Mouse (Mus musculus) heart, embryonic 16.5 days (tissue): ENCODE results near the gene Aph1c. TPM values are rescaled to one million over a fixed set of nuclear protein-coding genes. Genes with fewer than 3 reads are reported as not detected.

Source experiments
- ATAC-seq: fragments of 200-750 bp; cut with Nextera tagmentation; replicated peaks from 2 replicates; pipeline ENCODE4 v1.8.0; 2017; ENCODE audit warnings: moderate number of reproducible peaks; ENCODE audit not compliant: insufficient read depth, low FRiP score; ENCODE audit errors: extremely low read depth
- H3K27ac ChIP-seq: fragments of 300-500 bp; sonication (generic); 2 replicates; pipeline ENCODE4 v1.5.1; 2014; ENCODE audit warnings: mild to moderate bottlenecking, low read length, control low read depth, moderate library complexity
- H3K27me3 ChIP-seq: fragments of 300-500 bp; sonication (generic); 2 replicates; pipeline ENCODE4 v1.6.1; 2014; ENCODE audit warnings: low read length, mixed read lengths; ENCODE audit not compliant: control insufficient read depth, insufficient read depth
- H3K36me3 ChIP-seq: fragments of 300-500 bp; sonication (generic); 2 replicates; pipeline ENCODE4 v1.6.1; 2014; ENCODE audit not compliant: control insufficient read depth, insufficient read depth
- H3K4me1 ChIP-seq: fragments of 300-500 bp; sonication (generic); 2 replicates; pipeline ENCODE4 v1.6.1; 2014; ENCODE audit warnings: low read length, mixed read lengths; ENCODE audit not compliant: control insufficient read depth, insufficient read depth
- H3K4me2 ChIP-seq: fragments of 300-500 bp; sonication (generic); 2 replicates; pipeline ENCODE4 v1.6.1; 2014; ENCODE audit warnings: low read depth, mild to moderate bottlenecking, control low read depth, low read length
- H3K4me3 ChIP-seq: fragments of 300-500 bp; sonication (generic); 2 replicates; pipeline ENCODE4 v1.5.1; 2014; ENCODE audit warnings: mild to moderate bottlenecking, control low read depth, low read length
- H3K9ac ChIP-seq: fragments of 300-500 bp; sonication (generic); 2 replicates; pipeline ENCODE4 v1.6.1; 2014; ENCODE audit warnings: low read length, control low read depth
- H3K9me3 ChIP-seq: fragments of 300-500 bp; sonication (generic); replicated peaks from 2 replicates; pipeline ENCODE4 v1.6.1; 2016; ENCODE audit warnings: low read length; ENCODE audit not compliant: control insufficient read depth
- WGBS: fragments of 180-500 bp; shearing (Covaris S2); extraction: QIAGEN DNeasy Blood & Tissue Kit; methylation state at CpG from one replicate; pipeline ENCODE4 v1.1.7; 2014; 5-methylcytosine and 5-hydroxymethylcytosine counted together
- polyA plus RNA-seq: library from polyadenylated mRNA; unstranded; fragments of >200 nt; fragmentation: Nextera tagmentation; extraction: Ambion mirVana; gene quantifications from 2 replicates; pipeline ENCODE4 v1.2.1, GENCODE M21; 2015

Aph1c gene
- polyA plus RNA-seq, 1 experiment from 2014 or later = 2.0 TPM

DNA sequence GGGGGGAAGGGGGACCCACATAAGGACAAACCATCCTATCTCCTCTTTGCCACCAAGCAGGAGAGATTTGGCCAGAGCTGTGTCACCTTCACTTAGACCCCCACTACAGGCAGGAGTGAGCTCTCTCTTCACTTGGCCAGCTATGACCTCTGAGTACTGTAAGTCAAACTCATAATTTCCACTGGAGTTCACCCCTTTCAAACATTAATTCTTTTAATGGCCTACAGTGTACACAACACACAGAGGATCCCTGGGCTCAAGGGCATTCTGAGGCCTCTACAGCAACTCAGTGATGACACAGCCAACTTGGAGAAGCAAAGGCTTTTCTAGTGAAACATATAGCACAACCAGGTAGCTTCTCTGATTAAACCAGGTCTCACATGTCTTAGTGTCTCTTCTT, 63.8 kb downstream of the Aph1c start:
- H3K4me1 ChIP-seq = no peaks in the 10 kb centered on the region
- H3K27ac ChIP-seq = no peak overlapping the region
- ATAC-seq = no peak
- H3K27me3 ChIP-seq = no peaks in the 10 kb centered on the region
- H3K9me3 ChIP-seq = no peaks in the 10 kb centered on the region
- no peak overlapping the region for H3K4me3 ChIP-seq
- H3K36me3 ChIP-seq = no peaks in the 10 kb centered on the region
- H3K4me2 ChIP-seq = no peak overlapping the region
- H3K9ac ChIP-seq = no peak overlapping the region

- no peak overlapping the region for H3K4me2 ChIP-seq
- WGBS = 45% methylated on average over 3 of the region's 3 CpGs
- ATAC-seq = no peak
These were observed 65.3 kb downstream of the Aph1c start for GRCm38 (mm10) chr9:66769275-66769674.

GRCm38 (mm10) chr9:66768721-66769120, 65.8 kb downstream of the Aph1c start:
- no peak overlapping the region for H3K27ac ChIP-seq
- H3K4me3 ChIP-seq = no peak overlapping the region
- no peaks in the 10 kb centered on the region for H3K4me1 ChIP-seq
- no peaks in the 10 kb centered on the region for H3K9me3 ChIP-seq
- no peaks in the 10 kb centered on the region for H3K36me3 ChIP-seq
- H3K4me2 ChIP-seq = no peak overlapping the region
- H3K27me3 ChIP-seq = no peaks in the 10 kb centered on the region
- no peak for ATAC-seq
- 92% methylated on average over 1 of the region's 1 CpGs for WGBS
- no peak overlapping the region for H3K9ac ChIP-seq

More at GRCm38 (mm10) chr9:66769275-66769674, 65.3 kb downstream of the Aph1c start:
- Histone ChIP-seq H3K36me3 (no peaks in the 10 kb centered on the region), H3K27me3 (no peaks in the 10 kb centered on the region), H3K27ac (no peak overlapping the region), H3K9me3 (no peaks in the 10 kb centered on the region), H3K4me3 (no peak overlapping the region), H3K4me1 (no peaks in the 10 kb centered on the region), H3K9ac (no peak overlapping the region)

Other genes starting within 250 kb of the Aph1c start
- 42.3 and 42.7 TPM in 2 replicates for gene Usp3, start 241.6 kb downstream of the Aph1c start, polyA plus RNA-seq
- 0.79 and 0.81 TPM in 2 replicates for gene Car12, start 121.0 kb downstream of the Aph1c start, polyA plus RNA-seq
- 6.4 and 7.0 TPM in 2 replicates for gene Aph1b, start 39.2 kb downstream of the Aph1c start, polyA plus RNA-seq
- 0.41 and 0.89 TPM in 2 replicates for gene Gm10647, start 37.7 kb downstream of the Aph1c start, polyA plus RNA-seq
- 17.2 and 17.6 TPM in 2 replicates for gene Rab8b, start 85.0 kb upstream of the Aph1c start, polyA plus RNA-seq
- gene Rps27l, start 111.4 kb upstream of the Aph1c start, polyA plus RNA-seq = 437 and 444 TPM in 2 replicates
- gene Lactb, start 140.8 kb upstream of the Aph1c start, polyA plus RNA-seq = 5.4 and 6.3 TPM in 2 replicates
- gene Tpm1, start 214.7 kb upstream of the Aph1c start, polyA plus RNA-seq = 5,077 and 5,310 TPM in 2 replicates